Mouse (Mus musculus) ES-Bruce4 (cell line): ENCODE results near the gene Rbfox3.

Experiments used
- CTCF ChIP-seq: IDR thresholded peaks from one replicate; pipeline ENCODE4 v1.8.1; 2011; ENCODE audit warnings: low read depth, low read length
- POLR2A ChIP-seq: IDR thresholded peaks from one replicate; pipeline ENCODE4 v1.8.1; 2011; ENCODE audit warnings: low read length; ENCODE audit not compliant: insufficient read depth

DNA sequence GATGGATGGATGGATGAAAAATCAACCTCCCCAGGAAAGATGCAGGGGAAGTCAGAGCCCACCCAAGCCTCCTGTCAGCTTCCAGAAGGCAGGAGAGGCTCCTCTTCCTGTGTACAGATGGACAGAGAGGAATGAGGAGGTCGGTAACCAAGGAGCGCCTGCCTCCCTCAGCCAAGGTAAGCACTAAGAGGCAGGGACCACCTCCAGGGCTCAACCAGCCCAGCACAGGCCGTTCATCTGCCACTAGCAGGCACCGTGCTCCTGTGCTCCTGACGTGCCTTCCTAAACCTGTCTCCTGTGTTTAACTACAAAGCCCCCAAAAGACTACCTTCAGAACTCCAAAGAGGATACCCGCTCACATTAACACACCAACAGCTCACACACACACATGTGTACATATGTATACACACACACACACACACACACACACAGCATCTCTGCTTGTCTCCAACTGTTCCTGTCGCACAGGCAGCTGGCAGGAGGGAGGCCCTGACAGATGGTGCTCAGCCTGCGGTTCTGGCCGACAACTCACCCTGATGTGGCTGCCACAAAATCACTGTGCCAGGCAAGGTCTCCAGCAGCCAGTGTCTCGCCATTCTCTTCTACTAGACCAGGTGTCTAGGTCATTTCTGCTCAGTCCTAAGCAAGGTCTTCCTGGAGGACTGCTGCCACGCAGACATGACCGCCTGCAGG, 151.0 kb downstream of the Rbfox3 start:
- TF ChIP-seq CTCF (no peak), POLR2A (no peak)
